Mouse (Mus musculus) 416B (cell line): ENCODE measurements at regions not wholly inside any gene's neighbourhood (a gene's known extent, or its start where the extent isn't known, plus 50 kb on each side); places are given as distances from the start of the nearest gene placed in this dataset.

ENCODE experiments used
- DNase-seq: peaks from one replicate; pipeline ENCODE4 v3.0.0; 2011; ENCODE audit warnings: low read depth

DNA sequence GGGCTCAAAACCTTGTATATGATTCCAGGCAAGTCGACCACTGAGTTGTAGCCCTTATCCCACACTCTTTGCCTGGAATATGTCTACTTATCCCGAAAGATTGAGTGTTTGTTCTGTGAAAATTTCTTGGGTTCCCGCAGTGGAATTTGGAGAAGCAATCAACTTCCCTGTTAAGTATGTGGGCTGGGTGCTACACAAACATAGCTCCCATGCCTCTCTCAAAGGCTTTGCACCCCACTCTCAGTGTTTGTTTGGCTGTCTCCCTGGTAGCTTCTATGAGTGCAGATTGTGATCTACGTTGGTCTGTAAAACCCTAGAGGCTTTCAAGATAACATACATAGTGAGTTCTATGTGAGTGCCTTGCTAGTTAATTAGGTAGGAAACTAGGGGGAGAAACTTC lies 1184.2 kb downstream of the 4930447A16Rik start:
- no peak for DNase-seq
